Mouse (Mus musculus) testis, adult 2 months (tissue): ENCODE data around the gene Prnd.

Experiments used
- CTCF ChIP-seq: fragments of 200-500 bp; IDR thresholded peaks from 2 replicates; pipeline ENCODE4 v1.5.1; 2012; ENCODE audit warnings: low read depth, mild to moderate bottlenecking, inconsistent platforms, low read length, moderate library complexity; ENCODE audit not compliant: control insufficient read depth, insufficient read depth, insufficient replicate concordance
- POLR2A ChIP-seq: fragments of 200-500 bp; IDR thresholded peaks from 2 replicates; pipeline ENCODE4 v1.6.1; 2012; ENCODE audit warnings: low read depth, mild to moderate bottlenecking, inconsistent platforms, low read length, moderate library complexity; ENCODE audit not compliant: control insufficient read depth

DNA sequence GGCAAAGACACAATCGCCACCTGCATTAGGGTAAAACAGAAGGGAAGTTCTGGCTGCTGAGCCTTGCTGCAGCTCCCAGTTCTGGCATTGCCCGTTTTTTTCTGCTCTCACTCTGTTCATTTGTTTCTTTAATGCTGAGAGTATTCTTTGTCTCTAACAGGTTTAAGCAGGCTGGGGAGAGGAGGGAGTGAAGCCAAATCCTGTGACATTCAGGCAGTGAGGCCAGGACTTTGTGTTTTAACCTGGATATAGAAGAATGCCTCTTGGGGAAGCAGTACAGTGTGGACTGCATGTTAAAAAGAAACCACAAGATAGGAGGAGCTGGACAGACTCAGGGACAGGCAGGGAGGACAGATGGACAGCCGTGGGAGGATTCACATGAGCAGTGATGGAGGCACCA lies 17.1 kb upstream of the Prnd start:
- TF ChIP-seq CTCF (no peak), POLR2A (no peak)
